Mouse (Mus musculus) ovary, postnatal 14 days (tissue): ENCODE data around the gene Klhdc10.
A peak's percentile ranks its signal among the peaks of the same experiment; 100 is the strongest.
"Not testable (repeated sequence)": the region's sequence is repeated elsewhere in the genome, so short reads cannot be mapped to it uniquely, and the experiment has no call there.

Source experiments
- DNase-seq: peaks from one replicate; pipeline ENCODE4 v3.0.0; 2022; ENCODE audit warnings: low spot score

Klhdc10 gene

GRCm38 (mm10) chr6:30401308-30402015 lies at the start of gene Klhdc10:
Gene Klhdc10 (plus strand): TSS chr6:30401868.
- peak; percentile 100 for DNase-seq

GRCm38 (mm10) chr6:30352762-30353161 lies 48.9 kb upstream of the Klhdc10 start:
- DNase-seq: no peak

DNA sequence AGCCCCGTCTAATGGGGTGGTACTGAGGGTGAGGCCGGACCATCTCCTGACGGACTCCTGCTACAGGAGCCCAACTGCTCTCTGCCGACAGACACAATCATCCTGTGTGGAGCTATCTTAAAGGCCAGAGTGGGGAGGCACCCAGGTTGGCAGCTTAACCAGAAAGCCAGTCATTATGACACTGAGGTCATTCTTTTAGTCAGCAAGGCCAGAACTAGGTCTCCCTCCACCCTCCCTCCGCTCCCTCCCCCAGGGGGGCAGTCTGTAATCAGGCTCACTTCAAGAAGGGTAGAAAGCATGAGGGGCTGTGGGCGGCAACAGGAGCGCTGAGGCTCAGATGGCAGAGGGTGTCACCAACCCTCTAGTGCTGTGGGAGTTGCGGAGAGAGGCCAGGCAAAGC lies 48.0 kb upstream of the Klhdc10 start:
- no peak for DNase-seq

DNA sequence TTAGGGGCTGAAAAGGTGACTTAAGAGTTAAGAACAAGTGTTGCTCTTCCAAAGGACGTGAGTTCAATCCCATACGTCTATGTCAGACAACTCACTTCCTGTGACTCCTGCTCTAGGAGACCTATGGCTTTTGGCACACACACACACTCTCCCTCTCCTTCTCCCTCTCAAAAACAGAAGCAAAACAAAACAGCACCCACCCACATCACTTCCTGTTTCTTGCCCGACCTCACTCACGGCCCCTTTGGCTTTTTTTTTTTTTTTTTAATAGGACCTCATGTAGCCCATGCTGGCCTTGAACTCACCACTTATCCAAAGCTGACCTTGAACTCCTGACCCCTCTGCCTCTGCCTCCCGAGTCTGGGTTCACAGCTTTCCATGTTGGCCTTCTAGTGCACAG lies 46.9 kb upstream of the Klhdc10 start:
- DNase-seq: no peak

GRCm38 (mm10) chr6:30355701-30356100 lies 46.0 kb upstream of the Klhdc10 start:
- DNase-seq: no peak

- DNase-seq: no peak
These were observed 45.5 kb upstream of the Klhdc10 start for GRCm38 (mm10) chr6:30356161-30356560.

- no peak for DNase-seq
These were observed 45.0 kb upstream of the Klhdc10 start for GRCm38 (mm10) chr6:30356680-30357079.

- DNase-seq: peak; percentile 64
These were observed 44.0 kb upstream of the Klhdc10 start for GRCm38 (mm10) chr6:30357561-30358177.

DNA sequence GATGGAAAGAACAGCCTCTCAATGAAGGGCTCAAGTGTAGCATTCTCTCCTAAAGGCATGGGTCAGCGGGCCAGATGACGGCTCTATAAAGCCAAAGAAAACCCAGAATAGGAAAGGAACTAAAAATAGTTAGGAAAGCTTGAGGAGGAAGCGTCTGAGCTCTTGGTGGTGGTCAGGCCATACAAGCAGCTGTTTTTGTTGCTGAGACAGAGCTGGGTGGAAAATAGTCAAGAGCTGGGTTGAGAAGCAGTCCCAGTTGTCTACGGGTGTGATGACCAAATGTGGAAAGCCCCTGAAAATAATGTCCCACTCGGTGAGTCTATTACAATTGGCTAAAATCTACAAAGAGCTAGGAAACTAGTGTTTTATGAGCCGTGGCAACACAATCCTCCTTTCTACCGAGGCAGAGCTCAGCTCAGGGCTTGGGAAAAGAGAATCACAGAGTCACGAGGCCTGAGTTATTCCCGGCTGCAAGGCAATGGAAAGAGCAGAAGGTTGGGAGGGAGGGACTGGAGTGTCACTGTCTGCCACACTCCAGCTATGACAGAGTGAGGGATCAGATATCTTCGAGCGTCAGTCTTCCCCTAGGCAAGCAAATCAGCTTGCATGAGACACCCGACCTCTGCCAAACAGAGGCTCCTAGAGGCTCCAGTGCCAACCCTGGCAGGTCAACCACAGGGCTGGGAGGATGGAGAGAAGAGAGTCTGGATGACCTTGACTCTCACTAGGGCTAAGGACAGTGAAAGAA lies 41.7 kb upstream of the Klhdc10 start:
- DNase-seq: no peak

GRCm38 (mm10) chr6:30363808-30364207 lies 37.9 kb upstream of the Klhdc10 start:
- no peak for DNase-seq

DNA sequence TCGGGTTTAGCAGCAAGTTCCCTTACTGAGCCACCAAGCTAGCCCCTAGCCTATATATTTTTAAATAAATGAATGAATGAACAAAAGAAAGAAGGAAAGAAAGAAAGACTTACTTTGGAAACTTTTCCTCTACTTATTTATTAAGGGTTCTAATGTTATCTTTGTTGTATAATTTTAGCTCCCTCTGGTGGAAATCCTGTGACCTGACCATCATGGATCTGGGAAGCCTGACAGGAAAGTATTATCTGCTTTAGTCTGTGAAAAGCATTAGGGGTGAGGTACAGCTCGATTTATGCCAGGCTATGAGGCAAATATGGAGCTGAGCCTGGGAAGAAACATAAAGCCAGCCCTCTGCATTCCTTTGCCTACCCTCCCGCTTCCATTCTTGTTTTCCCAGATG lies 32.4 kb upstream of the Klhdc10 start:
- DNase-seq: no peak

- no peak for DNase-seq
These were observed 28.9 kb upstream of the Klhdc10 start for GRCm38 (mm10) chr6:30372627-30373369.

- DNase-seq: peak; percentile 45
These were observed 26.7 kb upstream of the Klhdc10 start for GRCm38 (mm10) chr6:30374731-30375510.

GRCm38 (mm10) chr6:30375791-30376190 lies 25.9 kb upstream of the Klhdc10 start:
- DNase-seq: no peak

GRCm38 (mm10) chr6:30381116-30381515 lies 20.6 kb upstream of the Klhdc10 start:
- no peak for DNase-seq

- DNase-seq: not testable (repeated sequence)
These were observed 11.4 kb upstream of the Klhdc10 start for GRCm38 (mm10) chr6:30390271-30390670.

DNA sequence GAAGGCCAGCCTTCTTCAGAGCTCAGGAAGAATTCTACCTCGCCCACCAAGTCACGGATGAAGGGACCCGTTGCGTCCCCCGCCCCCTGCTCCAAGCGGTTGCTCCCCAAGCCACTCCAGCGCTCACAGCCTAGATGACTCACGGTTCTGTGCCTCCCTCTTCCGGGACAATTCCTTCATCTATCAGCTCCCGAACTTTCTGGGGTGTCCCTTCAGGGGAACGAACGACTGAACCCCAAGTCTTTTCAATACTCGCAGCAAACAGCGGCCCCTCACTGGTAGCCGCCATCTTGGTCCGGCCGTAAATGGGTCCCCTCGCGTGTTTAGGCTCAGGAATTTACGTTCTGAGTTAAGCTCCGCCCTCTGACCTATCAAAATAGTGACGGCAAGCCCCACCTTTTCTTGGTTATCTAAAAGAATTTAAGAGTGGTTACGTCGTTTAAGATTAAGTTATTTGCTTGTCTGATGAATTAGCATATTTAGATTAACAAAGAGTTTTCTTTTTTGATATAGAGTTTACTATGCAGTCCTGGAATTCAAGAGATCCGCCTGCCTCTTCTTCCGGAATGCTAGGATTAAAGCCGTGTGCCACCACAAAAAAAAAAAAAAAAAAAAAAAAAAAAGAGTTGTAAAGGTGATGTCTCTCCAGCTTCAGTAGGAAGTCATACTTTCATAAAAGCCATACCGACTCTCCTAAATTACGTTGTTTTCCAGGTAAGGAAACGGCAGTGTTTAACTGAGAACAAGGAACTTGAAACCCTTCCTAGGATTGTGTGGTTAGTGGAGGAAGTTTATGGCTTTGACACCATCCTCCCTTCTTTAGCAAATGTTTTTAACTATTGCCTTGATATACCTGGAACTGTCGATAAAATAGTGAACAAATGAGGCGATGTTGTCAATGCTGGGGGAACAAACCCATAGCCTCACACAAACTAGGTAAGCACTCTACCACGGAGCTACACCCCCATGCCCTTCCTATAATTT lies 10.7 kb upstream of the Klhdc10 start, which contains the start of gene Zc3hc1:
TSS of gene Zc3hc1 (minus strand) at position 315 of the 984 bp plus-strand sequence.
- DNase-seq: peak; percentile 71

DNA sequence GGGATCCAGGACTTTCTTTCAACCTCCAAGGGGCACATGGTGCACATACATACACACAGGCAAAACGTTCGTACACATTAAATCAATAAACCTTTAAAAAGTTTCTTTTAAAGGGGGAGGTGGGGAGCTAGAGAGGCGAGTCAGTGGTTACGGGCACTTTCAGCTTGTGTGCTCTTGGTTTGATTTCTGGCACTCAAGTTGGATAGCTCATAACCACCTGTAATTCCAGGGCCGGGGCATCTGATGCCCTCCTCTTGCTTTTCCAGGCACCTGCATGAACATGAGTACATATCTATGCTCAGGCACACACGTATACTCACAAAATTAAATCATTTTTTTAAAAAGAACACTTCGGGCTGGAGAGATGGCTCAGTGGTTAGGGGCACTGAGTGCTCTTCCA lies 9.7 kb upstream of the Klhdc10 start:
- no peak for DNase-seq

- no peak for DNase-seq
These were observed 1.5 kb upstream of the Klhdc10 start for GRCm38 (mm10) chr6:30400146-30400545.

GRCm38 (mm10) chr6:30400716-30401115 lies 952 bp upstream of the Klhdc10 start:
- DNase-seq: no peak
